Mouse (Mus musculus) myocyte (in vitro differentiated cells): ENCODE measurements at regions not wholly inside any gene's neighbourhood (a gene's known extent, or its start where the extent isn't known, plus 50 kb on each side); places are given as distances from the start of the nearest gene placed in this dataset.

ENCODE experiments used
- H3K27me3 ChIP-seq: one replicate; pipeline ENCODE4 v1.6.1; 2011; ENCODE audit not compliant: control insufficient read depth, insufficient read depth, insufficient read length
- H3K36me3 ChIP-seq: one replicate; pipeline ENCODE4 v1.6.1; 2011; ENCODE audit not compliant: control insufficient read depth, insufficient read depth
- H3K4me2 ChIP-seq: one replicate; pipeline ENCODE4 v1.6.1; 2011; ENCODE audit warnings: low read depth, control low read depth
- H3K4me3 ChIP-seq: one replicate; pipeline ENCODE4 v1.5.1; 2011; ENCODE audit warnings: mild to moderate bottlenecking, control low read depth, moderate library complexity
- H3K79me2 ChIP-seq: one replicate; pipeline ENCODE4 v1.6.1; 2011; ENCODE audit not compliant: control insufficient read depth, insufficient read depth
- H3ac ChIP-seq: one replicate; pipeline ENCODE4 v1.6.1; 2011; ENCODE audit not compliant: control insufficient read depth, insufficient read length
- CEBPB ChIP-seq: IDR thresholded peaks from 2 replicates; pipeline ENCODE4 v1.6.1; 2011; ENCODE audit warnings: mild to moderate bottlenecking, moderate library complexity; ENCODE audit not compliant: poor library complexity, insufficient read depth, severe bottlenecking
- E2F4 ChIP-seq: IDR thresholded peaks from one replicate; pipeline ENCODE4 v1.6.1; 2011; ENCODE audit warnings: mild to moderate bottlenecking, control low read depth, moderate library complexity; ENCODE audit not compliant: insufficient read depth
- MAX ChIP-seq: IDR thresholded peaks from one replicate; pipeline ENCODE4 v1.6.1; 2011; ENCODE audit warnings: low read depth, mild to moderate bottlenecking, control low read depth
- MYOD1 ChIP-seq, 3 experiments: IDR thresholded peaks; one replicate each; pipeline ENCODE4 v1.6.1; 2011; ENCODE audit warnings: control low read depth in 2 of 3, low read depth in 2 of 3, mild to moderate bottlenecking in 2 of 3, moderate library complexity in 1 of 3; ENCODE audit not compliant: insufficient read length in 2 of 3, control insufficient read depth in 1 of 3
- MYOG ChIP-seq, 3 experiments: IDR thresholded peaks; one replicate each; pipeline ENCODE4 v1.6.1; 2011; ENCODE audit warnings: control low read depth in 2 of 3, low read depth in 2 of 3, mild to moderate bottlenecking in 2 of 3; ENCODE audit not compliant: insufficient read length in 2 of 3, control insufficient read depth in 1 of 3, insufficient read depth in 1 of 3
- POLR2A ChIP-seq: IDR thresholded peaks from one replicate; pipeline ENCODE4 v1.6.1; 2011; ENCODE audit warnings: low read depth, mild to moderate bottlenecking, control low read depth, moderate library complexity; ENCODE audit not compliant: insufficient read length
- POLR2AphosphoS2 ChIP-seq: IDR thresholded peaks from one replicate; pipeline ENCODE4 v1.6.1; 2011; ENCODE audit warnings: low read depth, control low read depth; ENCODE audit not compliant: insufficient read length
- REST ChIP-seq: IDR thresholded peaks from one replicate; pipeline ENCODE4 v1.6.1; 2011; ENCODE audit warnings: mild to moderate bottlenecking, control low read depth, moderate library complexity; ENCODE audit not compliant: insufficient read depth, insufficient read length
- SRF ChIP-seq: IDR thresholded peaks from one replicate; pipeline ENCODE4 v1.6.1; 2011; ENCODE audit warnings: low read depth; ENCODE audit not compliant: control insufficient read depth, insufficient read length
- TCF12 ChIP-seq: IDR thresholded peaks from one replicate; pipeline ENCODE4 v1.6.1; 2011; ENCODE audit warnings: mild to moderate bottlenecking, control low read depth; ENCODE audit not compliant: poor library complexity, insufficient read depth, severe bottlenecking
- TCF3 ChIP-seq: IDR thresholded peaks from one replicate; pipeline ENCODE4 v1.6.1; 2011; ENCODE audit warnings: low read depth, control low read depth; ENCODE audit not compliant: insufficient read length
- USF1 ChIP-seq: IDR thresholded peaks from one replicate; pipeline ENCODE4 v1.6.1; 2011; ENCODE audit warnings: low read depth, mild to moderate bottlenecking, control low read depth, moderate library complexity

DNA sequence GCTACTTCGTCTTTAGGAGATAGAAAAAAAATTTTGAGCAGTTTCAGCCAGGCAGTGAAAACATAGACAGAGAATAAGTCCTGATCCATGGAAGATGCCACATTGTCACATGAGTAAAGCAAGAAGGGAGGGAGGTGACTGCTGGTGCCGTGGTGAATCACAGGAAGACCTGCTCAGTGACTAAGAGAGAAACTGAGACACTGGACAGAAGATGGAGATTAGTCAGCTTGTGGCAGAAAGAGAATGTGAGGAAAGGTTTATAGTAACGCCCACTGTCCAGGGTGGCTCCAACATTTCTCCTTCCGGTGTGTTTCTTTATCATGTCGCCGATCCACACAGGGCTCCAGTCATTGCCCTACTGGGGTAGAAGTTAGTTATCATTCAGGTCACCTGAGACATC lies 339.6 kb downstream of the Foxa2 start:
- Histone ChIP-seq H3K4me2 (no peak overlapping the region), H3K36me3 (no peaks in the 10 kb centered on the region), H3K79me2 (no peaks in the 10 kb centered on the region), H3ac (no peak overlapping the region), H3K4me3 (no peak overlapping the region), H3K27me3 (no peaks in the 10 kb centered on the region)
- TF ChIP-seq MYOD1 (IDR thresholded peaks at IDR 0.05; ENCODE audit: control insufficient read depth in 1 of 3, insufficient read length in 2 of 3, low read depth in 2 of 3) (no peak), POLR2A (no peak), MAX (no peak), E2F4 (no peak), SRF (no peak), TCF12 (no peak), USF1 (no peak), MYOG (IDR thresholded peaks at IDR 0.05; ENCODE audit: control insufficient read depth in 1 of 3, insufficient read depth in 1 of 3, insufficient read length in 2 of 3, low read depth in 2 of 3) (no peak), TCF3 (no peak), CEBPB (no peak), POLR2AphosphoS2 (no peak), REST (no peak)

DNA sequence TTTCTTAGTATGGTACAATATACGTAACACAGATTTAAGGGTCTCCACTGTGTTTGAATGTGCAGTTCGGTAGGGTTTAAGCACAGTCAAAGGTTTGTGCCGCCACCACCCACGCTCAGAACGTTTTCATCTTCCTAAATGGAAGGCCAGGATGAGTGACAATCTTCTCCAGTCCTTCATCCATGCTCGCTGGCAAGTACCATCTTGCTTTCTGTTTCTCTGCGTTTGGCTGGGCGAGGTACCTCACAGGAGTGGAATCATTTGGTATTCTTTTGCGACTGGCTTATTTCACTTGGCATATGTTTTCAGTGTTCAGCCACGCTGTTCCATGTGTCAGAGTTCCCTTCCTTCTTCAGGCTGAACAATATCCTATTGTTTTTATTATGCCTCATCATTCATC lies 342.3 kb downstream of the Pax1 start:
- TF ChIP-seq TCF12 = no peak
- TF ChIP-seq POLR2A = no peak
- TF ChIP-seq SRF = no peak
- TF ChIP-seq MYOG (IDR thresholded peaks at IDR 0.05; ENCODE audit: control insufficient read depth in 1 of 3, insufficient read depth in 1 of 3, insufficient read length in 2 of 3, low read depth in 2 of 3) = no peak
- TF ChIP-seq CEBPB = no peak
- no peak for TF ChIP-seq E2F4
- no peak for TF ChIP-seq MAX
- no peak for TF ChIP-seq REST
- TF ChIP-seq TCF3 = no peak
- TF ChIP-seq MYOD1 (IDR thresholded peaks at IDR 0.05; ENCODE audit: control insufficient read depth in 1 of 3, insufficient read length in 2 of 3, low read depth in 2 of 3) = no peak
- no peak for TF ChIP-seq POLR2AphosphoS2
- TF ChIP-seq USF1 = no peak

DNA sequence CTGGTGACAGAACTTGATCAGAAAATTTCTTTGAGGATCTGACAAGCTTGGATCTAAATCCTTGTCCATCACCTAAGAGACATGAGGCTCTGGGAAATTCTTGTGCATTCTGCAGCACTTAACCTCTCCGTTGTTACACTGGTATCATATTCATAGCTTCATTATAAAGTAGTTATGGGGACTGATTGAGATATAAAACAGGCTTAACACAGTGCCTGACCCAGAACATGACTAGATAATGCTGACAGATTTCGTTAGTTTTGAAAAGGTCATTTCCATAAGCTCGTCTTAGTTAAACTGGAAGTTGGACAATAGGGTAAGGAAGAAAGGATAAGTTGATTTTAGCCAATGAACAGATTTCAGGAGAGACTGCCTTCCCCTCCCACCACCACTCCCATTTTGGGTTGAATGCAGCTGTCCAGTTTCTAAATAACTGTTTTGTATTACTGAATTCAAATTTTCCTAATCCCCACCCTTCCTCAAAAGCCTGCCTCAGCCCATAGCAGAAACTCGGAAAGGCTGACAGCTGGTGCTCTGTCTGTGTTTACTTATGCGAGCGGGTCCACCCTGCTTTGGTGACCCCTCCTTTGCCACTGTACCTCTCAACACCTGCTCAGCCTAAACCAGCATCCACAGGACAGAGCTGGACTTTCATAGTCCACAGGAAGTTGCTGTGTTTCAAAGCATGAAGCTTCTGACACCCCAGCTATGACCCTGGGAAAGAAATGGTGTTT lies 340.8 kb downstream of the Pax1 start:
- TF ChIP-seq TCF3 = no peak
- no peak for TF ChIP-seq MYOD1 (IDR thresholded peaks at IDR 0.05; ENCODE audit: control insufficient read depth in 1 of 3, insufficient read length in 2 of 3, low read depth in 2 of 3)
- TF ChIP-seq REST = no peak
- TF ChIP-seq MAX = no peak
- no peak for TF ChIP-seq TCF12
- no peak for TF ChIP-seq SRF
- no peak for TF ChIP-seq POLR2AphosphoS2
- TF ChIP-seq E2F4 = no peak
- TF ChIP-seq USF1 = no peak
- TF ChIP-seq MYOG (IDR thresholded peaks at IDR 0.05; ENCODE audit: control insufficient read depth in 1 of 3, insufficient read depth in 1 of 3, insufficient read length in 2 of 3, low read depth in 2 of 3) = no peak
- TF ChIP-seq POLR2A = no peak
- TF ChIP-seq CEBPB = no peak
- H3K27me3 ChIP-seq = no peaks in the 10 kb centered on the region
- no peaks in the 10 kb centered on the region for H3K36me3 ChIP-seq
- no peak overlapping the region for H3ac ChIP-seq
- H3K4me3 ChIP-seq = no peak overlapping the region
- no peak overlapping the region for H3K4me2 ChIP-seq
- H3K79me2 ChIP-seq = no peaks in the 10 kb centered on the region

More for the DNA sequence above, 342.3 kb downstream of the Pax1 start:
- H3ac ChIP-seq = no peak overlapping the region
- H3K36me3 ChIP-seq = no peaks in the 10 kb centered on the region
- H3K4me2 ChIP-seq = no peak overlapping the region
- H3K79me2 ChIP-seq = no peaks in the 10 kb centered on the region
- H3K27me3 ChIP-seq = no peaks in the 10 kb centered on the region
- no peak overlapping the region for H3K4me3 ChIP-seq

DNA sequence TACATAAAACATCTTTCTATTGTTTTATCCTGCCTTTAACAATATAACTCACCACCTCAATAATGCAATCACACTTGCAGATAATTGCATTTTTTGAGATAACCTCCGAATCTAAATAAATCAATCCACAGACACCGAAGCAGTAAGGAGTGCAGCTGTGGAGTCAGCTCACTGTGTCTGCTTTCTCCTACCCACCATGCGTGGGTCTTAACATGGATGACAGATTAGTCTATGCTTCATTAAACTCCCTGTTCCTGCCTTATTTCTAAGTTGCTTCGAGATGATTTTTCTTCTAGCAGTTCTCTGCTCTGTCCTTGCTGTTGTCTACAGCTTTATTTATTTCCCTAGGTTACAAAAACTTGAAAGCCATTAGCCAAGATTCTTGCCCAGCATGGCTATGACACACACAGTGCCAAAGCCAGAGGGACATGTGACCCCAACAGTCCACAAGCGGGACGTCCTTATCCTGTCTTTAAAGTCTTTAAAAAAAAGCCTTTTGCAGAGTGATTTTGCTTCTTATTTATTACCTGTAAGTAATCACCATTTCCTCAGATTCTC lies 337.9 kb downstream of the Pax1 start:
- H3ac ChIP-seq = no peak overlapping the region
- no peak overlapping the region for H3K4me2 ChIP-seq
- no peak overlapping the region for H3K4me3 ChIP-seq
- H3K79me2 ChIP-seq = no peaks in the 10 kb centered on the region
- no peaks in the 10 kb centered on the region for H3K27me3 ChIP-seq
- no peaks in the 10 kb centered on the region for H3K36me3 ChIP-seq
- no peak for TF ChIP-seq MYOG (IDR thresholded peaks at IDR 0.05; ENCODE audit: control insufficient read depth in 1 of 3, insufficient read depth in 1 of 3, insufficient read length in 2 of 3, low read depth in 2 of 3)
- TF ChIP-seq TCF3 = no peak
- no peak for TF ChIP-seq MYOD1 (IDR thresholded peaks at IDR 0.05; ENCODE audit: control insufficient read depth in 1 of 3, insufficient read length in 2 of 3, low read depth in 2 of 3)
- no peak for TF ChIP-seq USF1
- no peak for TF ChIP-seq CEBPB
- no peak for TF ChIP-seq REST
- no peak for TF ChIP-seq E2F4
- no peak for TF ChIP-seq TCF12
- TF ChIP-seq SRF = no peak
- no peak for TF ChIP-seq POLR2AphosphoS2
- no peak for TF ChIP-seq POLR2A
- no peak for TF ChIP-seq MAX
